Mouse (Mus musculus) brain, embryonic 14.5 days (tissue): ENCODE data around the gene Rprd1b.

Experiments used
- CTCF ChIP-seq: fragments of 200-500 bp; IDR thresholded peaks from 2 replicates; pipeline ENCODE4 v1.5.1; 2012; ENCODE audit warnings: inconsistent platforms, mild to moderate bottlenecking, moderate library complexity, borderline replicate concordance; ENCODE audit not compliant: insufficient read depth, insufficient read length; ENCODE audit errors: extremely low read depth
- POLR2A ChIP-seq: fragments of 200-500 bp; IDR thresholded peaks from 2 replicates; pipeline ENCODE4 v1.6.1; 2012; ENCODE audit warnings: mild to moderate bottlenecking, inconsistent platforms, borderline replicate concordance; ENCODE audit not compliant: poor library complexity, insufficient read depth, insufficient read length, severe bottlenecking; ENCODE audit errors: extremely low read depth

DNA sequence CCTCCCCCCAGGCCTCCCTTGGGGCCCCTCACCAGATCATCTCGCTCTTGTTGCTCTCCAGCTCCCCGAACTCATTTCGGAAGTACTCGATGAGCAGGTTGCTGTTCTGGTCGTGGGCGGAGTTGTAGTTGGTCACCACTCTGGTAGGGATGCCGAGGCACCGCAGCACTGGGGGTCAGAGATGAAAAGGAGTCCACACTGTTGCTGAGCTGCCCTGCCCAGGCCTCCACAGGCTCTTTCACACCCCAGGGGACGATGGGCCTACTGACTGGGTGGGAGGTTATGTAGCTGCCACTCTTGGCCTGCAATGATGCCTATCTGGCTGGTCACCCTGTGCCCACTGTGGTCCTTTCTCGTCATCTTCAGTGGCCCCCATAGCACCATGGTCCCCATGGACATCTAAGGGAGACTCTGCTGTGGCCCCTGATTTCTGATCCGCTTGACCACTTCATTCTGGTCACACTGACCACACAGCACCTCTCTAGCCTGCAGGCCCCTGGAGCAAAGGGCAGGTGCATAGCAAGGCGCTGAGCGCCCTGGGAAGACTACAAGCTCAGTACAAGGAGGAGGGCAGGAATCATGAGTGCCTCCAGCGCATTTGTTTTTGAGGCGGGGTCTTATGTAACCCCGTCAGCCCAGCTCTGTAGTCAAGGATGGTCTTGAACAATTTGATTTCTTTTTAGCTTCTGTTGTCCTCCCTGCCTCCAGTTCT, 101.2 kb downstream of the Rprd1b start:
- TF ChIP-seq POLR2A = no peak
- no peak for TF ChIP-seq CTCF
